Mouse (Mus musculus) embryonic facial prominence, embryonic 13.5 days (tissue): ENCODE data around the gene Zfp987. TPM values are rescaled to one million over a fixed set of nuclear protein-coding genes. Genes with fewer than 3 reads are reported as not detected.
"Not testable (repeated sequence)": the region's sequence is repeated elsewhere in the genome, so short reads cannot be mapped to it uniquely, and the experiment has no call there.

Source experiments
- ATAC-seq: fragments of 200-750 bp; cut with Nextera tagmentation; 2 replicates; pipeline ENCODE4 v1.8.0; 2017; ENCODE audit warnings: low read depth; ENCODE audit not compliant: insufficient number of reproducible peaks, insufficient read depth, low FRiP score, low TSS enrichment
- H3K27ac ChIP-seq: fragments of 300-500 bp; sonication (generic); 2 replicates; pipeline ENCODE4 v1.5.1; 2015; ENCODE audit warnings: moderate library complexity, mild to moderate bottlenecking, inconsistent platforms
- H3K27me3 ChIP-seq: fragments of 300-500 bp; sonication (generic); 2 replicates; pipeline ENCODE4 v1.6.1; 2015; ENCODE audit warnings: mild to moderate bottlenecking, inconsistent platforms
- H3K36me3 ChIP-seq: fragments of 300-500 bp; sonication (generic); 2 replicates; pipeline ENCODE4 v1.6.1; 2015; ENCODE audit warnings: mild to moderate bottlenecking, inconsistent platforms
- H3K4me1 ChIP-seq: fragments of 300-500 bp; sonication (generic); 2 replicates; pipeline ENCODE4 v1.6.1; 2015; ENCODE audit warnings: inconsistent platforms
- H3K4me2 ChIP-seq: fragments of 300-500 bp; sonication (generic); 2 replicates; pipeline ENCODE4 v1.6.1; 2015; ENCODE audit warnings: moderate library complexity, mild to moderate bottlenecking, inconsistent platforms
- H3K4me3 ChIP-seq: fragments of 300-500 bp; sonication (generic); 2 replicates; pipeline ENCODE4 v1.5.1; 2015; ENCODE audit warnings: mild to moderate bottlenecking, inconsistent platforms
- H3K9ac ChIP-seq: fragments of 300-500 bp; sonication (generic); 2 replicates; pipeline ENCODE4 v1.6.1; 2015; ENCODE audit warnings: mild to moderate bottlenecking, inconsistent platforms
- H3K9me3 ChIP-seq: fragments of 300-500 bp; sonication (generic); 2 replicates; pipeline ENCODE4 v1.6.1; 2016; ENCODE audit warnings: inconsistent platforms
- WGBS: fragments of 180-500 bp; shearing (Covaris S2); methylation state at CpG from one replicate; pipeline ENCODE4 v1.1.7; 2015; ENCODE audit warnings: mixed read lengths; 5-methylcytosine and 5-hydroxymethylcytosine counted together
- polyA plus RNA-seq: library from polyadenylated mRNA; unstranded; fragments of >200 nt; fragmentation: Nextera tagmentation; extraction: Ambion mirVana; gene quantifications from 2 replicates; pipeline ENCODE4 v1.2.1, GENCODE M21; 2015

The Zfp987 gene
- polyA plus RNA-seq: not detected in 2 replicates

DNA sequence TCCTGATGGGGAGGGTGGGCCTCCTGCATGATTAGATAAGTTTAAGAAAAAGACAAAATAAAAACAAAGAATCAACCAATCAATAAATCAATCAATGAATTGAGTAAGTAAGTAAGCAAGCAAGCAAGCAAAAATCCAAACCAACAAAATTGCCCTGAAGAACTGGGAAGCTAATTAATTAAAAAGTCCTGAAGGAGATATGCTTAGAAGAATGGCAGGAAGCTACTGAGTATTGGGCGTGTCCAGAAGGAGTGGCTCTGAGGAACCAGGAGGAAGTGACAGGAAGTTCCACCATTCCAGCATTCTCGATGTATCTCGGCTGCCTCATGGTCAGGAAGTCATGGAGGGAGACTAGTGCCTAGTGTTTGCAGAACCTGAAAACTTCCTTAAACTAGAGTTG is at the start of gene Zfp987:
Zfp987 (plus strand) TSS at position 301 of the 400 bp plus-strand sequence.
- not testable (repeated sequence) for H3K36me3 ChIP-seq, H3K9ac ChIP-seq, H3K4me3 ChIP-seq, H3K27ac ChIP-seq, ATAC-seq, H3K9me3 ChIP-seq, H3K27me3 ChIP-seq, H3K4me2 ChIP-seq, H3K4me1 ChIP-seq
- 78% methylated on average over 3 of the region's 3 CpGs for WGBS

DNA sequence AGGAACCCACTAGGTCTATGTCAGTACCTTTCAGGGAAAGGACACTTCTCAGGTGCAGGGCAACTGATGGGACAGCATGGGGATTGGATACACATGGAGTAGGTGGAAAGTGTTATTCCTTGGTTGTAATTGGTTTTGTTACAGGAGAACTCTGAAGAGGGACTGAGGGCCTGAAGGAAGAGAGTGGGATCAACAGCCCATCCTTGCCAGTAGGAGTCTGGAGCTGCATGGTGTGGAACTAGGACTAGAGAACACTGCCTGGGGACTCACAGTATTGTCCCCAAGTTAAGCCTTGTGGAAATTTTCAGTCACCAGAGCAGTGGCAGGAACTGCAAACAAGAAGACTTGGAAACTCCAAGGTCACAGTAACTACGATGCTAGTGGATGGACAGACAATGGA is 44.6 kb upstream of the Zfp987 start:
- not testable (repeated sequence) for H3K27ac ChIP-seq, H3K36me3 ChIP-seq, H3K9ac ChIP-seq, H3K27me3 ChIP-seq, H3K4me2 ChIP-seq, H3K4me3 ChIP-seq, H3K4me1 ChIP-seq
- WGBS: 84% methylated on average over 1 of the region's 1 CpGs
- ATAC-seq: 0 out of 2 replicates have a peak, but pooled peaks have one; percentile 20
- peaks cover 34% of the 10 kb centered on the region for H3K9me3 ChIP-seq

DNA sequence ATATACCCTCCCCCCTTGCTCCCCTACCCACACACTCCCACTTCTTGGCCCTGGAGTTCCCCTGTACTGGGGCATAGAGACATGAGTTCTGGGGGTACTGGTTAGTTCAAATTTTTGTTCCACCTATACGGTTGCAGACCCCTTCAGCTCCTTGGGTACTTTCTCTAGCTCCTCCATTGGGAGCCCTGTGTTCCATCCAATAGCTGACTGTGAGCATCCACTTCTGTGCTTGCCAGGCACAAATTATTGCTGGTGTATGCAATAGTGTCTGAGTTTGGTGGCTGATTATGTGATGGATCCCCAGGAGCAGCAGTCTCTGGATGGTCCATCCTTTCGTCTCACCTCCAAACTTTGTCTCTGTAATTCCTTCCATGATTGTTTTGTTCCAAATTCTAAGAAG is 43.7 kb upstream of the Zfp987 start:
- H3K4me2 ChIP-seq, H3K27ac ChIP-seq, H3K36me3 ChIP-seq, ATAC-seq, H3K27me3 ChIP-seq, H3K9ac ChIP-seq, H3K4me1 ChIP-seq, H3K4me3 ChIP-seq: not testable (repeated sequence)
- peaks cover 34% of the 10 kb centered on the region for H3K9me3 ChIP-seq
- WGBS: 85% methylated on average over 2 of the region's 2 CpGs

DNA sequence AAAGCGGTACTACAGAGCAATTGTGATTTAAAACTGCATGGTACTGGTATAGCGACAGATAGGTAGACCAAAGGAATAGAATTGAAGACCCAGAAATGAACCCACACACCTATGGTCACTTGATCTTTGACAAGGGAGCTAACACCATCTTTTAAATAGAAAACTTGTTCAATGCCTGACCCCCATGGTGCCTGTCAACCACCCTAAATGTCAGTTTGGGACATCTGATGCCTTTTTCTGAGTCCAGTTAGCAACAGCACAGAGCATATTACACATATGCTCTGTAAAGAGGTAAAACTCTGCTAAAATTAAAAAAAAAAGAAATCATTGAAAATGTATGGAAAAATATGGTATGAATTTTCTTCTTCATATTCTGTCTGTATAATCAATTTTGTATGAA is 41.8 kb upstream of the Zfp987 start:
- WGBS: 59% methylated on average over 2 of the region's 2 CpGs
- no peak overlapping the region for H3K27ac ChIP-seq

DNA sequence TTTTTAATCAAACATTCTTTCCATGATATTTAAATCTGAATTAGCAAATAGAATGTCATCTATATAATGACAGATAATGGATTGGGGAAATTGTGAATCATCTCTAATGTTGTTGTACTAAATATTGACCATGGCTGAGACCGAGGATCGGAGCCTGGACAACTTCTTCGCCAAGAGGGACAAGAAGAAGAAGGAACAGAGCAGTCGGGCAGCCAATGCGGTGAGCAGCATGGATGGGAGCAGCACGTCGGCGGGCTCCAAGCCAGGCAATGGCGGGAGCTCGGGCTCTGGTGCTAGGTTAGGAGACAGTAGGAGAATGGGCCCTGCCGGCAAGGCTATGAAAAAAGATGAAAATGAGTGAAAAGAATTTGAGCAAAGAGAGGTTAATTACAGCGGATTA is 38.5 kb upstream of the Zfp987 start:
- not testable (repeated sequence) for H3K4me3 ChIP-seq, H3K4me2 ChIP-seq, H3K9ac ChIP-seq, H3K36me3 ChIP-seq, H3K27me3 ChIP-seq, H3K27ac ChIP-seq, ATAC-seq, H3K4me1 ChIP-seq
- WGBS: 89% methylated on average over 12 of the region's 12 CpGs
- peaks cover 50% of the 10 kb centered on the region for H3K9me3 ChIP-seq

More for the DNA sequence above, 41.8 kb upstream of the Zfp987 start:
- no peak overlapping the region for H3K4me2 ChIP-seq
- no peak overlapping the region for H3K4me3 ChIP-seq
- H3K27me3 ChIP-seq: no peaks in the 10 kb centered on the region
- H3K36me3 ChIP-seq: no peaks in the 10 kb centered on the region
- no peak overlapping the region for H3K9ac ChIP-seq
- H3K4me1 ChIP-seq: no peaks in the 10 kb centered on the region
- peaks cover 43% of the 10 kb centered on the region for H3K9me3 ChIP-seq
- no peak for ATAC-seq

DNA sequence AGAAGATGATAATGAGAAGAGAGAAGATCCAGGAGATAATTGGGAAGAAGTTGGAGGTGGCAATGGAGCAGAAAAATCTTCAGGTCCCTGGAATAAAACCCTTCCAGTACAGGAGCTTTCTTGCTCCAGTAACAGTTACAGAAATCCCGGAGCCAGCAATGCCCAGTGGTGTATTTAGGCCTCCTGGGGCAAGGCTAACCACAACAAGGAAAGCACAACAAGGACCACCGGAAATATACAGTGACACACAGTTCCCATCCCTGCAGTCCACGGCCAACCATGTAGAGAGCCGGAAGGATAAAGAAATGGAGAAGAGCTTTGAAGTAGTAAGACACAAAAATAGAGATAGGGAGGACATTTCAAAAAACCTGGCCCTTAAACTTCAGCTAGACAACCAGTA is 38.0 kb upstream of the Zfp987 start:
- not testable (repeated sequence) for H3K27me3 ChIP-seq, H3K4me2 ChIP-seq, H3K4me1 ChIP-seq, H3K9ac ChIP-seq, H3K36me3 ChIP-seq, H3K4me3 ChIP-seq, ATAC-seq, H3K27ac ChIP-seq
- peaks cover 47% of the 10 kb centered on the region for H3K9me3 ChIP-seq
- 89% methylated on average over 4 of the region's 4 CpGs for WGBS

DNA sequence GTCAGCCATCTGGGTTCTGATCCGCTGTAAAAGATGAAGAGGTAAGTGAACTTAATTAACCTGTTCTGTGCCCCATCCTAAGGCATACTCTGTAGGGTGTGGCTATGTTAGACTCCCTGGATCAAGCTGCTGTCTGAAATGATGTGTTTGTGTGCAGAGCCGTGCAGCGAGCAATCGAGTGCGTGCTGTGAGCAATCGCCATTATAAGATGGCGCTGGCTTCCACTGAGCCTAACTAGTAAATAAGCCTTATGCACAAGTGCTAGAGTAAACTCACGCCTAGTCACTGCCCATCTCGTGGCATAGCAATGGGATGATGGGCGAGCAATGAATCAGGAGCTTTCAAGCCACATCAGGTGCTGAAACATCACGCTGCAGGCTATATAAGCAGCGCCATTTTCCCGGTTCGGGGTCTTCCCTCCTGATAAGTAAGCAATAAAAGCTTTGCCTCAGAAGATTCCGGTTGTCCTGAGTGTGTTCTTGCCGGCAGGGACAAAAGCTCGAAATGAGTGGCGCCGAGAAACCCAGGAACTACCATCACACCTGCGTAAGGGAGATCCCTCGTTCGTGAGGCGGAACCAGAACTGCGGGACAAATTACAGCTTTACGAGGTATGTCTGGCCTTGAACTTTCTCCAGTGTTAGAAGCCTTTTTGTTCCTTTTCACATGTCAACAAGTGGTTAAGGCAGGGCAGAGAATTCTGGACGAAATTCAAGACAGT is 37.0 kb upstream of the Zfp987 start:
- not testable (repeated sequence) for ATAC-seq, H3K4me3 ChIP-seq, H3K4me2 ChIP-seq, H3K36me3 ChIP-seq, H3K27ac ChIP-seq, H3K4me1 ChIP-seq, H3K27me3 ChIP-seq, H3K9ac ChIP-seq
- H3K9me3 ChIP-seq: peaks cover 44% of the 10 kb centered on the region
- 92% methylated on average over 25 of the region's 26 CpGs for WGBS

DNA sequence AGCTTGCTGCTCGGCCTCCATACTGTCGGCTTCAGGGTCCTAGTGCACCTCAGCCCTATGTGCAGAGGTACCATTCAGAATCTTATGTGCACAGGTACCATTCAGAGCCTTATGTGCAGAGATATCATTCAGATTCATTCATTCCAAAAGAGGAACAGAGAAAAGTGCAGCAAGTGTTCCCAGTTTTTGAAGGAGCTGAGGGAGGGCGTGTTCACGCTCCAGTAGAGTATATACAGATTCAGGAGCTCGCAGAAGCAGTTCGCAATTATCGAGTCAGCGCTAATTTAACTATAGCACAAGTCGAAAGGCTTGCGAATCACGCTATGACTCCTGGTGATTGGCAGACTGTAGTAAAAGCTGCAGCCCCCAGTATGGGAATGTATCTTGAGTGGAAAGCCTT is 36.0 kb upstream of the Zfp987 start:
- not testable (repeated sequence) for H3K4me1 ChIP-seq, H3K36me3 ChIP-seq, H3K4me2 ChIP-seq, ATAC-seq, H3K4me3 ChIP-seq, H3K27me3 ChIP-seq, H3K27ac ChIP-seq, H3K9ac ChIP-seq
- 92% methylated on average over 11 of the region's 11 CpGs for WGBS
- H3K9me3 ChIP-seq: peaks cover 40% of the 10 kb centered on the region

DNA sequence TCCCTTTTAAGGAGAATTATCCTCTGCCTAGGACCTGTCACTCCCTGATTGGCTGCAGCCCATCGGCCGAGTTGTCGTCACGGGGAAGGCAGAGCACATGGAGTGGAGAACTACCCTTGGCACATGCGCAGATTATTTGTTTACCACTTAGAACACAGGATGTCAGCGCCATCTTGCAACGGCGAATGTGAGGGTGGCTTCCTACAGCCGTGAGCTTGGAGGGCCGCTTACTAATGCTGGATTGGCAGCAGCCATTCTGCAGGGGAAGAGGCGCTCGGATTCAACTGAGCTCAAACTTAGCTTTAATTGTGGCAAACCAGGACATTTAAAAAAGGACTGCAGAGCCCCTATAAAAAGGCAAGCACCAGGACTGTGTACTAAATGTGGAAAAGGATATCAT is 35.1 kb upstream of the Zfp987 start:
- not testable (repeated sequence) for H3K9ac ChIP-seq, H3K4me2 ChIP-seq, H3K4me1 ChIP-seq, H3K27ac ChIP-seq, H3K4me3 ChIP-seq, H3K36me3 ChIP-seq, ATAC-seq, H3K27me3 ChIP-seq
- peaks cover 43% of the 10 kb centered on the region for H3K9me3 ChIP-seq
- 95% methylated on average over 12 of the region's 12 CpGs for WGBS

DNA sequence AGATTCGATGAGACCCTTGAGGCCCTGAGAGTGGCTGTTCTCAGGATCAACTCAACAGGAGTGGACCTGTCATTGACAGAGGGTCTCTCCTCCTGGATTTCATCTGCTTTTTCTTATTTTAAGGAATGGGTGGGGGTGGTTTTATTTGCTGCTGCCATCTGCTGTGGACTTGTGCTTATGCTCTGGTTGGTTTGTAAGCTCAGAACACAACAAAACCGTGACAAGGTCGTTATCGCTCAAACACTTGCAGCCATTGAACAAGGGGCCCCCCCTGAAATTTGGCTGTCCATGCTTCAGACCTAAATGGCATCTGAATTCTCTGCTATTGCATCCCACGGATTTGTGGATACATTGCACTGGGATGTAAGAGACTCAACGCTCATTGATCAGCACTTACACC is 34.1 kb upstream of the Zfp987 start:
- not testable (repeated sequence) for ATAC-seq, H3K4me1 ChIP-seq, H3K4me3 ChIP-seq, H3K27me3 ChIP-seq, H3K27ac ChIP-seq, H3K4me2 ChIP-seq, H3K36me3 ChIP-seq, H3K9ac ChIP-seq
- WGBS: 77% methylated on average over 6 of the region's 6 CpGs
- peaks cover 49% of the 10 kb centered on the region for H3K9me3 ChIP-seq

DNA sequence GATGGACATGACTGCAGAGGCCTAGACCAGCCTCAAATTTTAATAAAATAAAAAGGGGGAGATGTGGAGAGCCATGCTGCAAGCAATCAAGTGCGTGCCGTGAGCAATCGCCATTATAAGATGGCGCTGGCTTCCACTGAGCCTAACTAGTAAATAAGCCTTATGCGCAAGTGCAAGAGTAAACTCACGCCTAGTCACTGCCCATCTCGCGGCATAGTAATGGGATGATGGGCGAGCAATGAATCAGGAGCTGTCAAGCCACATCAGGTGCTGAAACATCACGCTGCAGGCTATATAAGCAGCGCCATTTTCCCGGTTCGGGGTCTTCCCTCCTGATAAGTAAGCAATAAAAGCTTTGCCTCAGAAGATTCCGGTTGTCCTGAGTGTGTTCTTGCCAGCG is 33.5 kb upstream of the Zfp987 start:
- not testable (repeated sequence) for H3K9ac ChIP-seq, H3K4me3 ChIP-seq, ATAC-seq, H3K4me2 ChIP-seq, H3K4me1 ChIP-seq, H3K27ac ChIP-seq, H3K27me3 ChIP-seq, H3K36me3 ChIP-seq
- WGBS: 88% methylated on average over 15 of the region's 15 CpGs
- H3K9me3 ChIP-seq: peaks cover 49% of the 10 kb centered on the region

DNA sequence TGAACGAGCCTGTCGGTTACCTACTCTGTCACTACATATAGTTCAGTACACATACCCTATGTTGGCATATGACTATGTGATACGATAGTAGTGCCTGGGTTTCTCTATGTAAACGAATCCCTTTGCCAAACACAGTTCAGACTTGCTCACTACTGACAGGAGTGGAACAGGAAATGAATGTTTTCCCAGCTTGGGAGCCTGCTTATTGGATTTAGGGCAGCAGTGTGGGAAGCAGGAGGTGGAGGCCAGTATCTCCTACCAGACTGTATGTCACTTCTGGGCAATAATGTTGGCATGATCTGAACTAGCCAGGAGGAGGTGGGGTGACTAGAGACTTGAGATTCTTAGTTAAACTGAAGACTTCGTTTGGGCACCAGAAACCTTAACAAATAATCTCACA is 32.3 kb upstream of the Zfp987 start:
- not testable (repeated sequence) for H3K4me2 ChIP-seq, H3K4me1 ChIP-seq, H3K27ac ChIP-seq, H3K4me3 ChIP-seq, H3K36me3 ChIP-seq, H3K9ac ChIP-seq, H3K27me3 ChIP-seq, ATAC-seq
- 75% methylated on average over 5 of the region's 5 CpGs for WGBS
- H3K9me3 ChIP-seq: peaks cover 43% of the 10 kb centered on the region
